Mouse (Mus musculus) liver, embryonic 14.5 days (tissue): Measurements from ENCODE around the gene Nup93. TPM values are rescaled to one million over a fixed set of nuclear protein-coding genes. Genes with fewer than 3 reads are reported as not detected.

Experiments
- ATAC-seq: fragments of 200-750 bp; cut with Nextera tagmentation; 2 replicates; pipeline ENCODE4 v1.8.0; 2017; ENCODE audit warnings: moderate number of reproducible peaks, mild to moderate bottlenecking, moderate library complexity; ENCODE audit not compliant: insufficient read depth
- DNase-seq, 3 experiments: peaks; one replicate each; pipeline ENCODE4 v3.0.0-alpha.2; 2012 to 2013; ENCODE audit warnings: low read depth in 3 of 3, low spot score in 3 of 3
- H3K27ac ChIP-seq: fragments of 300-500 bp; sonication (generic); 2 replicates; pipeline ENCODE4 v1.5.1; 2014; ENCODE audit warnings: moderate library complexity, mild to moderate bottlenecking, control low read depth, inconsistent platforms
- H3K27me3 ChIP-seq: fragments of 300-500 bp; sonication (generic); 2 replicates; pipeline ENCODE4 v1.6.1; 2014; ENCODE audit warnings: mild to moderate bottlenecking, low read length, moderate library complexity; ENCODE audit not compliant: control insufficient read depth, insufficient read depth
- H3K36me3 ChIP-seq: fragments of 300-500 bp; sonication (generic); replicated peaks from 2 replicates; pipeline ENCODE4 v1.6.1; 2014; ENCODE audit warnings: low read depth; ENCODE audit not compliant: control insufficient read depth, insufficient read depth
- H3K4me1 ChIP-seq, 2 experiments: fragments of 200-500 bp in 1 of 2; fragments of 300-500 bp in 1 of 2; sonication (generic) in 1 of 2; replicated peaks; 2 replicates each; pipeline ENCODE4 v1.6.1; 2012 to 2014; ENCODE audit warnings: antibody characterized with exemption in 1 of 2, inconsistent platforms in 1 of 2, low read length in 1 of 2; ENCODE audit not compliant: control insufficient read depth in 2 of 2, insufficient read depth in 2 of 2
- H3K4me2 ChIP-seq: fragments of 300-500 bp; sonication (generic); 2 replicates; pipeline ENCODE4 v1.6.1; 2014; ENCODE audit warnings: low read depth, mild to moderate bottlenecking, control low read depth, moderate library complexity
- H3K4me3 ChIP-seq, 2 experiments: fragments of 200-500 bp in 1 of 2; fragments of 300-500 bp in 1 of 2; sonication (generic) in 1 of 2; 2 replicates each; pipeline ENCODE4 v1.5.1; 2012 to 2014; ENCODE audit warnings: low read depth in 2 of 2, low read length in 2 of 2, mild to moderate bottlenecking in 2 of 2, control low read depth in 1 of 2, inconsistent platforms in 1 of 2, moderate library complexity in 1 of 2; ENCODE audit not compliant: insufficient read depth in 1 of 2
- H3K9ac ChIP-seq: fragments of 300-500 bp; sonication (generic); replicated peaks from 2 replicates; pipeline ENCODE4 v1.6.1; 2014; ENCODE audit warnings: mild to moderate bottlenecking, control low read depth, moderate library complexity
- H3K9me3 ChIP-seq: fragments of 300-500 bp; sonication (generic); 2 replicates; pipeline ENCODE4 v1.6.1; 2016; ENCODE audit warnings: low read length, mixed read lengths; ENCODE audit not compliant: control insufficient read depth
- CTCF ChIP-seq: IDR thresholded peaks from 2 replicates; pipeline ENCODE4 v1.5.1; 2016; ENCODE audit warnings: antibody characterized with exemption, low read depth, control low read depth
- EP300 ChIP-seq: IDR thresholded peaks from 2 replicates; pipeline ENCODE4 v1.6.1; 2016; ENCODE audit warnings: antibody characterized with exemption, low read depth
- WGBS: fragments of 180-500 bp; shearing (Covaris S2); extraction: QIAGEN DNeasy Blood & Tissue Kit; methylation state at CpG from one replicate; pipeline ENCODE4 v1.1.7; 2014; ENCODE audit not compliant: insufficient replicate concordance; 5-methylcytosine and 5-hydroxymethylcytosine counted together
- polyA plus RNA-seq, 2 experiments: library from polyadenylated mRNA; depleted of rRNA in 1 of 2; stranded (reverse) in 1 of 2; unstranded in 1 of 2; fragments of >200 nt; fragmentation: Nextera tagmentation in 1 of 2; extraction: Ambion mirVana in 1 of 2; gene quantifications; 2 replicates each; pipeline versions ENCODE4 v1.2.1 to v1.2.3; 2012 to 2014

Gene Nup93
- polyA plus RNA-seq, 2 experiments = 28.2 to 38.7 TPM

GRCm38 (mm10) chr8:94240240-94240751, 25.9 kb downstream of the Nup93 start:
- no peak overlapping the region for H3K4me2 ChIP-seq
- peak; percentile 78 for ATAC-seq
- TF ChIP-seq CTCF (no peak), EP300 (peak; percentile 72)
- H3K27me3 ChIP-seq = no peaks in the 10 kb centered on the region
- peaks cover 10 to 13% of the 10 kb centered on the region in 2 experiments for H3K4me1 ChIP-seq
- WGBS = 15% methylated on average over 4 of the region's 4 CpGs
- H3K9me3 ChIP-seq = no peaks in the 10 kb centered on the region
- peak; percentile 22 to 29 (median 28) for DNase-seq
- no peak overlapping the region for H3K27ac ChIP-seq
- no peak overlapping the region for H3K4me3 ChIP-seq
- no peak overlapping the region for H3K9ac ChIP-seq
- no peaks in the 10 kb centered on the region; the same call in 1 of the 2 replicates for H3K36me3 ChIP-seq

- DNase-seq = no peak
- TF ChIP-seq CTCF (no peak), EP300 (no peak)
- Histone ChIP-seq H3K4me2 (no peak overlapping the region), H3K27ac (no peak overlapping the region), H3K9me3 (no peaks in the 10 kb centered on the region), H3K27me3 (no peaks in the 10 kb centered on the region), H3K4me1 (no peaks in the 10 kb centered on the region), H3K9ac (no peak overlapping the region), H3K4me3 (no peak overlapping the region), H3K36me3 (no peaks in the 10 kb centered on the region; the same call in 1 of the 2 replicates)
- 78% methylated on average over 2 of the region's 2 CpGs for WGBS
- no peak for ATAC-seq
These were observed 35.6 kb downstream of the Nup93 start for GRCm38 (mm10) chr8:94249836-94250435.

- Histone ChIP-seq H3K27ac (no peak overlapping the region), H3K4me2 (no peak overlapping the region), H3K4me3 (no peak overlapping the region), H3K4me1 (0 out of 4 replicates have a peak, but pooled peaks cover 0 to 1% of the 10 kb centered on the region in 2 experiments), H3K9me3 (no peaks in the 10 kb centered on the region), H3K27me3 (no peaks in the 10 kb centered on the region), H3K9ac (no peak overlapping the region), H3K36me3 (no peaks in the 10 kb centered on the region)
- WGBS = 74% methylated on average over 6 of the region's 6 CpGs
- DNase-seq = no peak
- ATAC-seq = no peak
- no peak for TF ChIP-seq CTCF
- TF ChIP-seq EP300 = no peak
These were observed 44.5 kb downstream of the Nup93 start for GRCm38 (mm10) chr8:94258881-94259280.

- Histone ChIP-seq H3K4me3 (no peak overlapping the region), H3K4me1 (no peaks in the 10 kb centered on the region), H3K27ac (no peak overlapping the region), H3K9me3 (no peaks in the 10 kb centered on the region), H3K9ac (no peak overlapping the region), H3K4me2 (no peak overlapping the region), H3K27me3 (no peaks in the 10 kb centered on the region), H3K36me3 (no peaks in the 10 kb centered on the region)
- no peak for DNase-seq
- TF ChIP-seq EP300 (no peak), CTCF (no peak)
- ATAC-seq = no peak
- WGBS = 66% methylated on average over 3 of the region's 3 CpGs
These were observed 48.4 kb downstream of the Nup93 start for GRCm38 (mm10) chr8:94262626-94263297.
